Mouse (Mus musculus): ENCODE data around the gene C2cd5.

DNA sequence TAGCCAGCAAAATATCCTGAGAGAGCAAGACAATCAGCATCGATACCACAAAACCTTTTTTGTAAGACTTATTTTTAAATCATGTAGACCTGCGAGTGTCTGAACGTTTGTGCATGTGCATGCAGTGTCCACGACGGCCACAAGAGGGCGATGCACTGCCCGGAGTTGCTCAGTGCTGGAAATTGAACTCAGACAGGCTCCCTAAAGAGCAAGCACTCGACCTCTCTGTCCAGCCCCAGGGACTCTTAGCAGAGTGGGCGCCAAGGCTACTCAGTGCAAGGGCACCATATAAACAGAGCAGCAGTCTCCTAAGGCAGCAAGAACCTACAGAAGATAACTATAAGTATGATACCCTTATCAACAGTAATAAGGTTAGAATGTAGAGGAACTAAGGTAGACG, 111.2 kb downstream of the C2cd5 start:
- TF ChIP-seq CTCF (IDR thresholded peaks at IDR 0.05; ENCODE audit: insufficient read depth, low read length): peak; percentile 96
- TF ChIP-seq POLR2A (IDR thresholded peaks at IDR 0.05; ENCODE audit: borderline replicate concordance, extremely low read depth, low read depth, low read length): no peak

All from lung, adult 2 months (tissue).